Mouse (Mus musculus) midbrain, embryonic 13.5 days (tissue): ENCODE measurements around the gene Lrig3. TPM values are rescaled to one million over a fixed set of nuclear protein-coding genes. Genes with fewer than 3 reads are reported as not detected.

Source experiments
- ATAC-seq: fragments of 200-750 bp; cut with Nextera tagmentation; 2 replicates; pipeline ENCODE4 v1.8.0; 2017; ENCODE audit warnings: mild to moderate bottlenecking, moderate TSS enrichment, moderate library complexity
- H3K27ac ChIP-seq: fragments of 300-500 bp; sonication (generic); 2 replicates; pipeline ENCODE4 v1.5.1; 2015; ENCODE audit warnings: inconsistent platforms, mild to moderate bottlenecking, moderate library complexity
- H3K27me3 ChIP-seq: fragments of 300-500 bp; sonication (generic); 2 replicates; pipeline ENCODE4 v1.6.1; 2015; ENCODE audit warnings: mild to moderate bottlenecking, inconsistent platforms
- H3K36me3 ChIP-seq: fragments of 300-500 bp; sonication (generic); 2 replicates; pipeline ENCODE4 v1.6.1; 2015; ENCODE audit warnings: mild to moderate bottlenecking, inconsistent platforms
- H3K4me1 ChIP-seq: fragments of 300-500 bp; sonication (generic); replicated peaks from 2 replicates; pipeline ENCODE4 v1.6.1; 2015; ENCODE audit warnings: inconsistent platforms
- H3K4me2 ChIP-seq: fragments of 300-500 bp; sonication (generic); replicated peaks from 2 replicates; pipeline ENCODE4 v1.6.1; 2015; ENCODE audit warnings: moderate library complexity, mild to moderate bottlenecking, inconsistent platforms
- H3K4me3 ChIP-seq: fragments of 300-500 bp; sonication (generic); replicated peaks from 2 replicates; pipeline ENCODE4 v1.5.1; 2015; ENCODE audit warnings: mild to moderate bottlenecking, inconsistent platforms
- H3K9ac ChIP-seq: fragments of 300-500 bp; sonication (generic); replicated peaks from 2 replicates; pipeline ENCODE4 v1.6.1; 2015; ENCODE audit warnings: mild to moderate bottlenecking, inconsistent platforms
- H3K9me3 ChIP-seq: fragments of 300-500 bp; sonication (generic); 2 replicates; pipeline ENCODE4 v1.6.1; 2016; ENCODE audit warnings: mild to moderate bottlenecking, inconsistent platforms
- WGBS: fragments of 180-500 bp; shearing (Covaris S2); methylation state at CpG from one replicate; pipeline ENCODE4 v1.1.7; 2015; 5-methylcytosine and 5-hydroxymethylcytosine counted together
- microRNA-seq: library from miRNA; unstranded; fragments of <30 nt; microRNA quantifications from one replicate; pipeline ENCODE4, GENCODE M21; 2016
- polyA plus RNA-seq: library from polyadenylated mRNA; unstranded; fragments of >200 nt; fragmentation: Nextera tagmentation; extraction: Ambion mirVana; gene quantifications from 2 replicates; pipeline ENCODE4 v1.2.1, GENCODE M21; 2015

The Lrig3 gene
- polyA plus RNA-seq, 1 experiment from 2014 or later, result 4.0 TPM

DNA sequence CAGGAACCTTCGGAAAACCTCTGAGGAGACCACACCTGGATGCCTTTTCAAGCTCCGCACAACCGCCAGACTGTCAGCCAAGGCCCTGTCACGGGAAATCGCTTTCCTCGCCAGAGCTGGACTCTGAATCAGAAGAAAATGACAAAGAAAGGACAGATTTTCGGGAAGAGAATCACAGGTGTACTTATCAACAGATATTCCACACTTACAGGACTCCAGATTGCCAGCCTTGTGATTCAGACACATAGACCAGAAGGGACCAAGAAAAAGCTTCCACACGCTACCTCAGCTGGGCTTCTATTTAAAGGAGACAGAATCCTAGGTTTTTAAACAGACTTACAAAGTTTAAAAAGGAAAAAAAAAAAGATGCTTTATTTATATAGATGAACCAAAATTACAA lies 48.7 kb downstream of the Lrig3 start:
- ATAC-seq, result no peak
- no peaks in the 10 kb centered on the region for H3K9me3 ChIP-seq
- H3K27ac ChIP-seq, result no peak overlapping the region
- H3K36me3 ChIP-seq, result peaks cover 58% of the 10 kb centered on the region
- H3K4me2 ChIP-seq, result no peak overlapping the region
- no peaks in the 10 kb centered on the region for H3K27me3 ChIP-seq
- 94% methylated on average over 8 of the region's 8 CpGs for WGBS
- H3K4me1 ChIP-seq, result no peaks in the 10 kb centered on the region
- H3K9ac ChIP-seq, result no peak overlapping the region
- H3K4me3 ChIP-seq, result no peak overlapping the region

DNA sequence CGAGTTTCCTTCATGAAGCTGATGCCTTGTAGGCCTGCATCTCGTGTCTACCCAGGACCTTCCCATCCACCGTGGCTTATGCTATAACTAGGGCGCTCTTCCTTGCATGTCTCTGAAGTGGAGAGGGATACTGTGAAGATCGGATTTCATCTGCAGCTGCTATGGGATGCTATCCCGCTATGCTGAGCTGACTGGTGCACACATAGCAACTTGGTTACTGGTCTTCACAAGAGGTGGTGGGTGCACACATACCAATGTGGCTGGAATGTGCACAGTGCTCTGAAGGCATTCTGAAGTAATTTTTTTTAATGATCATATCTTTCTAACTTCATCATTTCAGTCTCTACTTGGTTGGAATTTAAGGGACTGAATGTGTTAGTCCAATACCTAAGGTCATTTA lies 49.7 kb downstream of the Lrig3 start:
- H3K4me3 ChIP-seq, result no peak overlapping the region
- H3K36me3 ChIP-seq, result peaks cover 49% of the 10 kb centered on the region
- H3K27me3 ChIP-seq, result no peaks in the 10 kb centered on the region
- 96% methylated on average over 6 of the region's 6 CpGs for WGBS
- no peak for ATAC-seq
- no peak overlapping the region for H3K9ac ChIP-seq
- no peaks in the 10 kb centered on the region for H3K4me1 ChIP-seq
- no peak overlapping the region for H3K4me2 ChIP-seq
- H3K9me3 ChIP-seq, result no peaks in the 10 kb centered on the region
- H3K27ac ChIP-seq, result no peak overlapping the region

DNA sequence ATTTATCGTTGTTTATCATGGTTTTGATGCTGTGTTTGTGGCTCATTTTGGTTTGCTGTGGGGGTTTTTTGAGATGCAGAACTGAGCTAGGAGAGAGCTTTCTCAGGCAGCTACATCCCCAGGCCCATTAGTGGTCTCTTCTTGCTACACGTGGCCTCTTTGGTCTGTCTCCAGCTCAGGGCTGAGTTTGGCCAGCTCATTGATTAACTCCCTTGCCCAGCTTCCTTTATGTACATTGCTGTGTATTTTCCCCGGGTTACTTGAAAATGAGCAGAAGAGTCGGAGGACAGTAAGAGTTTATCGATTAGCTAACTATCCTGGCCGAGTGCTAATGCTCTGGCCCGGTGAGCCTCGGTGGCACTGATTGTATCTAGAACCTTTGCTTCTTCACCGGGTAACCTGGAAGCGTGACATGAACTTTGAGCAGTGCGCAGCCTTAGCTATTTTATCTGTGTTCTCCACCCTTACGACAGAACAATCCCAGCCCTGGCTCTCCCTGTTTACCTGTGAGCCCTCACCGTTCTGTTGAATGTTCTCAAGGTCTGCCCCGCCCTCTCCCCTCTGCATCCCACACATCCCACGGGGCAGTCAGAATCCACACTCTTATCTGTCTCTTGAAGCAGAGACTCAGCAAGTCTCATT lies 53.5 kb downstream of the Lrig3 start:
- no peaks in the 10 kb centered on the region for H3K4me1 ChIP-seq
- H3K27me3 ChIP-seq, result no peaks in the 10 kb centered on the region
- WGBS, result 90% methylated on average over 15 of the region's 15 CpGs
- H3K27ac ChIP-seq, result no peak overlapping the region
- peaks cover 20% of the 10 kb centered on the region for H3K36me3 ChIP-seq
- no peak overlapping the region for H3K4me3 ChIP-seq
- no peak for ATAC-seq
- H3K9me3 ChIP-seq, result no peaks in the 10 kb centered on the region
- no peak overlapping the region for H3K4me2 ChIP-seq
- H3K9ac ChIP-seq, result no peak overlapping the region

DNA sequence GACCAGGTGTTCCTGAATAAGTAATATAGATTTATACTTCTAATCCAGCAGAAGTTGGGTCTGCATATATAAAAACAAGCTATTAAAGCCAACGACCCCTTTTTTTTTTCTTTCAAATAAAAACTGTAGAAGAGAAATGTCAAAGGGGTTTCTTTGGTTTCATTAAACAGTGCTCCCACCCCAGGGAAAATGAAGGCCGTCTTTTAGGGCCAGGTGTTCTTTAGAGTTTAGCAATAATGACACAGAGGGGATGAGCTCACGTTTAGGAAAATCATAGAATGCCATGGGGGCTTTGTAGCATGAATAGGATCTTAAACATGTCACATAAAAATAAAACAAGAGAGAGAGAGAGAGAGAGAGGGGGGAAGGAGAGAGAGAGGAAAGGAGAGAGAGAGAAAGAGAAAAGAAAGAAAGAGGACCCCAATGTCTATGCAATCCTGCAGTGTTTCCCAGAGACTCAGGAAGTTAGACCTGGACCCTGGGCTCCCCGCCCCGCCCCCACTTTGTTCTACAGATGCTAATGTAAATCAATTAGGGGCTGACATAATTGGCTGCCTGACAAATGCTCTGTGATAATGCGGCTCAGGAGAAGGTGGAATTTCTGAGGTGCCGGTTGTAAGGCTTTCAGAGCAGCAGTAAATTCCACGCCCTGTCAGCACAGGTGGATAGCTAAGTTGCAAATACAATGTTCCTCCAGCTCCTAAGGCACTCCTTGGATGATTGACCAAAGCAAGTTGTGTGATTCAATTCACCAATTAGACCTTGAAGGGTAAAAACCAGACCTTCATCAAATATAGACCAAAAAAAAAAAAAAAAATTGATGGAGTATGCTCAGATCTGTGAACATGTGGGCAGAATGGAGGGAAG lies 62.8 kb downstream of the Lrig3 start:
- ATAC-seq, result no peak
- Histone ChIP-seq H3K9ac (no peak overlapping the region), H3K4me1 (no peaks in the 10 kb centered on the region), H3K4me3 (no peak overlapping the region), H3K27ac (no peak overlapping the region), H3K9me3 (no peaks in the 10 kb centered on the region), H3K4me2 (no peak overlapping the region), H3K27me3 (no peaks in the 10 kb centered on the region), H3K36me3 (no peaks in the 10 kb centered on the region)
- WGBS, result 43% methylated on average over 8 of the region's 8 CpGs

DNA sequence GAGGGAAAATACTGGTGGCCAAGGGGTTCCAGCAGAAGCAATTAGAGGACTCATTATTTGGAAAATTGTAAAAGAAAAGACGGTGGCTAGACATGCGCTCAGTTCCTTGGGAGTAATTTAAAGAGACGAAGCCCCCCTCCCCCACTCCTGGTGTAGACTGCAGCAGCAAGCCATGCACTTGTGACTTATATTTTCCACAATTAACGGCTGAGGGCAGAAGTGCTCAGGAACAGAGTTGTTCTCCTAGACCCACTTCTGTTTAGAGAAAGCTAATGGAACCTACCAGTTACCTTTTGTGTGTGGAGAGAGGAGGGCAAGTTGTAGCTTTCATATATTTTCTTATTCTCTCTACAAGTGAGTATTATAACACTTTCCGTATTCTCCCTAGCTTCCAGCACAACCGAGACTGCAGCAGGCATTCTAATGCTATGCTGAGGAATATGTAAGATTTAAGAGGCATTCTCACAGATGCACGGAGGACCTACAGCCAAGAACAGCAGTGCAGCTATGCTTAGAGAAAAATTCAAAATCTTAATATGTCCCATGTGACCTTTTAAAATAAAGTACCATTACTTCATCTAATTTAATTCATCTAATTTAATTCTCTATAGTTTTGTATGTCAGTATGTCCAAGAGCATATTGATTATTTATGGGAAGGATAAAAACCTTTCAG lies 63.6 kb downstream of the Lrig3 start:
- no peak for ATAC-seq

DNA sequence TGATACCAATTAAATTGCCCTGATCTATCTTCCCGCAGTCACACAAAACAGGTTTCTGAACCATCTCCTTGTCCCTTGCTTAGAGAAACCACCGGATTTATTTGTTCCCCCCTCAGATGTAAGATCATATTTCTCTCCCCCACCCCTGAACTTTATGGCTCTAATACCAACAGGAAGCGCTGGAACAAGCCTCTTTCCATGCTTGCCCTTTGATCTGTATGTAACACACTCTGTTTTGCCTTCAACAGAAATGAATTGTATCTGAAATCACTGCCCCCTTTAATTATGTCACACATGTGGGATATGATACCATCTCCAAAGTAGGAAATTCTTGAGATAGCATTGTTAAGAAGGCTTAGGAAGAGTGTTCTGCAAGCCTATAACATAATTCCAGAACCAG lies 90.9 kb downstream of the Lrig3 start:
- Histone ChIP-seq H3K36me3 (no peaks in the 10 kb centered on the region), H3K9ac (no peak overlapping the region), H3K9me3 (no peaks in the 10 kb centered on the region), H3K4me1 (no peaks in the 10 kb centered on the region), H3K4me3 (no peak overlapping the region), H3K27ac (no peak overlapping the region), H3K27me3 (no peaks in the 10 kb centered on the region), H3K4me2 (no peak overlapping the region)
- WGBS, result 85% methylated on average over 3 of the region's 3 CpGs
- ATAC-seq, result no peak

More for the DNA sequence above, 63.6 kb downstream of the Lrig3 start:
- H3K9ac ChIP-seq, result no peak overlapping the region
- H3K9me3 ChIP-seq, result no peaks in the 10 kb centered on the region
- 67% methylated on average over 7 of the region's 7 CpGs for WGBS
- H3K4me1 ChIP-seq, result no peaks in the 10 kb centered on the region
- no peaks in the 10 kb centered on the region for H3K27me3 ChIP-seq
- H3K4me3 ChIP-seq, result no peak overlapping the region
- no peak overlapping the region for H3K4me2 ChIP-seq
- no peak overlapping the region for H3K27ac ChIP-seq
- no peaks in the 10 kb centered on the region for H3K36me3 ChIP-seq

DNA sequence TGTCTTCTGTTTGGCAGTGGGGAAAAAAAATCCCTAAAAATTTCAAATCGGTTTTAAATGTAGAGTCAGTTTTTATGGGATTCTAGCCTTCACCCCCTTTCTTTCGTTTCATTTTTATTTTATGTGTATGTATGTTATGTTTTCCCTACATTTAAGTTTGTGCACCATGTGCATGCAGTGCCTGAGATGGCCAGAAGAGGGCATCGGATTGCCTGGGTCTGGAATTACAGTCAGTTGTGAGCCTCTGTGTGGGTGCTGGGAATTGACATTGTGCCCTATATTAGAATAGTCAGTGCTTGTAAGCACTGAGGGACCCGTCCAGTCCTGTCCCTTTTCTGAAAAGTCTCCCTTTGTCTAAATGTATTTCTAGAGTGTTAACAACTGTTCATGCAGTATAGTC lies 96.8 kb downstream of the Lrig3 start:
- no peak overlapping the region for H3K9ac ChIP-seq
- WGBS, result 85% methylated on average over 4 of the region's 4 CpGs
- no peak overlapping the region for H3K4me2 ChIP-seq
- no peaks in the 10 kb centered on the region for H3K36me3 ChIP-seq
- no peak overlapping the region for H3K4me3 ChIP-seq
- no peak overlapping the region for H3K27ac ChIP-seq
- no peaks in the 10 kb centered on the region for H3K4me1 ChIP-seq
- no peaks in the 10 kb centered on the region for H3K27me3 ChIP-seq
- 0 out of 2 replicates have a peak, but pooled peaks cover 8% of the 10 kb centered on the region for H3K9me3 ChIP-seq
- no peak for ATAC-seq

Small RNA genes lying within 50 kb of the gene (microRNA-seq; reads per million reads assigned to microRNA genes)
- not detected for gene Gm22183
